Mouse (Mus musculus): ENCODE measurements around the gene Pcsk1. TPM values are rescaled to one million over a fixed set of nuclear protein-coding genes. Genes with fewer than 3 reads are reported as not detected.
A peak's percentile ranks its signal among the peaks of the same experiment; 100 is the strongest.

Pcsk1 gene
- 10 to 100 TPM; 26.4 to 32.0 (median 28.6) TPM for total RNA-seq (2022)

- peak in 1 of 2 experiments; percentile 50 for DNase-seq (ENCODE audit: low spot score in 2 of 2)
Observed at GRCm38 (mm10) chr13:75089721-75090410, at the start of gene Pcsk1. Gene Pcsk1 (plus strand): TSS chr13:75089826.

GRCm38 (mm10) chr13:75058818-75059217 is 30.8 kb upstream of the Pcsk1 start:
- DNase-seq (ENCODE audit: low spot score in 2 of 2), result no peak

- DNase-seq (ENCODE audit: low spot score in 2 of 2), result no peak
Observed at GRCm38 (mm10) chr13:75063947-75064346, 25.7 kb upstream of the Pcsk1 start.

- DNase-seq (ENCODE audit: low spot score in 2 of 2), result no peak
Observed at GRCm38 (mm10) chr13:75088597-75088996, 1.0 kb upstream of the Pcsk1 start.

- DNase-seq (ENCODE audit: low spot score in 2 of 2), result peak in 1 of 2 experiments; percentile 32
Observed at GRCm38 (mm10) chr13:75090411-75090779, 769 bp downstream of the Pcsk1 start.

GRCm38 (mm10) chr13:75091071-75091470 is 1.4 kb downstream of the Pcsk1 start:
- DNase-seq (ENCODE audit: low spot score in 2 of 2), result no peak

- DNase-seq (ENCODE audit: low spot score in 2 of 2), result no peak
Observed at GRCm38 (mm10) chr13:75095487-75095886, 5.9 kb downstream of the Pcsk1 start.

- peak in 1 of 2 experiments; percentile 52 for DNase-seq (ENCODE audit: low spot score in 2 of 2)
Observed at GRCm38 (mm10) chr13:75113114-75113513, 23.5 kb downstream of the Pcsk1 start.

GRCm38 (mm10) chr13:75114007-75114424 is 24.4 kb downstream of the Pcsk1 start:
- peak in 1 of 2 experiments; percentile 59 for DNase-seq (ENCODE audit: low spot score in 2 of 2)

- no peak for DNase-seq (ENCODE audit: low spot score in 2 of 2)
Observed at GRCm38 (mm10) chr13:75114838-75115237, 25.2 kb downstream of the Pcsk1 start.

GRCm38 (mm10) chr13:75135833-75136232 is 46.2 kb downstream of the Pcsk1 start:
- no peak for DNase-seq (ENCODE audit: low spot score in 2 of 2)

GRCm38 (mm10) chr13:75160661-75161060 is 71.0 kb downstream of the Pcsk1 start:
- DNase-seq (ENCODE audit: low spot score in 2 of 2), result no peak

GRCm38 (mm10) chr13:75163408-75163807 is 73.8 kb downstream of the Pcsk1 start:
- DNase-seq (ENCODE audit: low spot score in 2 of 2), result peak in 1 of 2 experiments; percentile 5
